Mouse (Mus musculus): ENCODE measurements around the gene Stat5b. TPM values are rescaled to one million over a fixed set of nuclear protein-coding genes. Genes with fewer than 3 reads are reported as not detected.
A peak's percentile ranks its signal among the peaks of the same experiment; 100 is the strongest.

Gene Stat5b
- polyA plus RNA-seq, 1 experiment from 2014 or later: 11.4 TPM

- no peak overlapping the region for H3K4me3 ChIP-seq
- no peak overlapping the region for H3K9ac ChIP-seq (replicated peaks)
- H3K27ac ChIP-seq (replicated peaks): no peak overlapping the region
- no peaks in the 10 kb centered on the region for H3K9me3 ChIP-seq
- H3K27me3 ChIP-seq: peaks cover 11% of the 10 kb centered on the region; the same call in 1 of the 2 replicates
- peaks cover 18% of the 10 kb centered on the region for H3K4me1 ChIP-seq
- H3K4me2 ChIP-seq (replicated peaks): no peak overlapping the region
- no peaks in the 10 kb centered on the region for H3K36me3 ChIP-seq
- WGBS: 87% methylated on average over 10 of the region's 10 CpGs
- ATAC-seq (replicated peaks): no peak
These were observed 19.1 kb downstream of the Stat5b start for GRCm38 (mm10) chr11:100831396-100831795.

DNA sequence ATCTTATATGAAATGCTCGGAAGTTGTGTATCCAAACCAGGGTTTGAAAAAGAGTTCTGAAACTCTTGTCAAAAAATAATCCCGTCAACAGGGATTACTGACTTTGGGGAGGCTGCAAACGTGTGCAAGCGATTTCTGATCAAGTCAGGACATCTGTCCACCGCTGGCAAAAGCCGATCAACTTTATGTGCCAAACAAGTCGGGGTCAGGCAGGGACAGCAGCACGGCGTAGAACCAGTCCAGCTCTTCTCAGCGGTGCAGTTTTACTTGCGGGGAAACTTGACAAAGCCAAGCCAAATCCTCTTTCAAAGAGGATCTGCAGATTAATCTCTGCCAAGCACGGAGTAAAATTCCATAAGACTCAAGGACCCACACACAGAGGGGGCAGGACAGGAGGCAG, 20.8 kb downstream of the Stat5b start:
- ATAC-seq (replicated peaks): no peak
- no peaks in the 10 kb centered on the region for H3K36me3 ChIP-seq
- H3K4me2 ChIP-seq (replicated peaks): no peak overlapping the region
- H3K27ac ChIP-seq (replicated peaks): no peak overlapping the region
- 58% methylated on average over 12 of the region's 12 CpGs for WGBS
- H3K27me3 ChIP-seq: peaks cover 11% of the 10 kb centered on the region; the same call in 1 of the 2 replicates
- peaks cover 28% of the 10 kb centered on the region for H3K4me1 ChIP-seq
- no peaks in the 10 kb centered on the region for H3K9me3 ChIP-seq
- no peak overlapping the region for H3K9ac ChIP-seq (replicated peaks)
- no peak overlapping the region for H3K4me3 ChIP-seq

DNA sequence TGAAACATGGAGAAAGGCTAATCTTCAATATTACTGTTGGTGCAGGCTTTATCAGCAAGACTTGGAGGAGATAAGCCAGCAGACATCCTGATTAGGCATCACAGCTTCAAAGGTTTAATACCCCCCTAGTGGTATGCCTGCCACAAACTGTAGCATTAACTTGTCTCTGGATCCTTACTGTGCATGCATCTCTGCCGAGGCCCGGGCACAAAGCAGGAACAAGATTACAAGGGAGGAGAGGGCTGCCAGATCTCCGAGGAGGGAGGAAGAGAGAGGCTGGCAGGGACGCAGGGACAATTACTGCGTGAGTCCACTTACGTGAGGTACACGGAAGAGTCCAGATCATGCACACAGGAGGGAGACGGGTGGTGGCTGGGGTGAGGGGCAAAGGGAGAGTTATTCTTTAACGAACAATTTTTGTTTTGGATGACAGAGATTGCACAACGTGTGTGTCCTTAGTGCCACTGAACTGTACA, 21.8 kb downstream of the Stat5b start:
- Histone ChIP-seq H3K4me2 (replicated peaks) (no peak overlapping the region), H3K4me3 (no peak overlapping the region), H3K4me1 (peaks cover 28% of the 10 kb centered on the region), H3K9me3 (no peaks in the 10 kb centered on the region), H3K27ac (replicated peaks) (0 out of 2 replicates have a peak overlapping the region, but pooled peaks have one; percentile 11), H3K27me3 (peaks cover 19% of the 10 kb centered on the region; the same call in 1 of the 2 replicates), H3K9ac (replicated peaks) (no peak overlapping the region), H3K36me3 (no peaks in the 10 kb centered on the region)
- no peak for ATAC-seq (replicated peaks)
- 40% methylated on average over 10 of the region's 10 CpGs for WGBS

- Histone ChIP-seq H3K4me1 (peaks cover 28% of the 10 kb centered on the region), H3K4me2 (replicated peaks) (no peak overlapping the region), H3K27ac (replicated peaks) (no peak overlapping the region), H3K36me3 (no peaks in the 10 kb centered on the region), H3K4me3 (no peak overlapping the region), H3K9me3 (no peaks in the 10 kb centered on the region), H3K9ac (replicated peaks) (no peak overlapping the region), H3K27me3 (peaks cover 20% of the 10 kb centered on the region; the same call in 1 of the 2 replicates)
- peak; percentile 69 for ATAC-seq (replicated peaks)
- 48% methylated on average over 13 of the region's 13 CpGs for WGBS
These were observed 24.2 kb downstream of the Stat5b start for GRCm38 (mm10) chr11:100826161-100826866.

GRCm38 (mm10) chr11:100825451-100825850, 25.1 kb downstream of the Stat5b start:
- Histone ChIP-seq H3K27me3 (peaks cover 20% of the 10 kb centered on the region; the same call in 1 of the 2 replicates), H3K36me3 (no peaks in the 10 kb centered on the region), H3K4me1 (peaks cover 28% of the 10 kb centered on the region), H3K9ac (replicated peaks) (no peak overlapping the region), H3K4me3 (no peak overlapping the region), H3K4me2 (replicated peaks) (no peak overlapping the region), H3K9me3 (no peaks in the 10 kb centered on the region), H3K27ac (replicated peaks) (no peak overlapping the region)
- no peak for ATAC-seq (replicated peaks)
- WGBS: 78% methylated on average over 9 of the region's 9 CpGs

DNA sequence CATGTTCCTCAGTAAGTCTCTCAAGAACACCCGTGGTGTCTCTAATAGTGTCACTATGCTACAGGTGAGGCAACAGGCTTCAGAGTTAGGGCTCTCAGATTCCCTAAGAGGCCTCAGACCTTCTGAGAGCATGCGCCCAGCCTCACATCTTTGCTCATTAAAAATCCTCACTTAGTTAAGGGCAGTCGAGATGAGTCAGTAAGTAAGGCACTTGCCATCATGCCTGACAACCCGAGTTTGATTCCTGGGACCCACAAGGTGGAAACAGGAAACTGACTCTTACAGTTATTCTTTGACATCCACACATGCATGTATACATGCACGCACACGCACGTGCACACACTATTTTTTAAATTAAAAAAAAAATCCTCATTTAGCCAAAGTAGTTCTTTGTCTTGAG, 26.0 kb downstream of the Stat5b start:
- H3K4me1 ChIP-seq: peaks cover 30% of the 10 kb centered on the region
- no peaks in the 10 kb centered on the region for H3K9me3 ChIP-seq
- no peak overlapping the region for H3K9ac ChIP-seq (replicated peaks)
- H3K36me3 ChIP-seq: no peaks in the 10 kb centered on the region
- ATAC-seq (replicated peaks): no peak
- WGBS: 81% methylated on average over 7 of the region's 7 CpGs
- peaks cover 20% of the 10 kb centered on the region; the same call in 1 of the 2 replicates for H3K27me3 ChIP-seq
- H3K4me2 ChIP-seq (replicated peaks): no peak overlapping the region
- no peak overlapping the region for H3K27ac ChIP-seq (replicated peaks)
- no peak overlapping the region for H3K4me3 ChIP-seq

DNA sequence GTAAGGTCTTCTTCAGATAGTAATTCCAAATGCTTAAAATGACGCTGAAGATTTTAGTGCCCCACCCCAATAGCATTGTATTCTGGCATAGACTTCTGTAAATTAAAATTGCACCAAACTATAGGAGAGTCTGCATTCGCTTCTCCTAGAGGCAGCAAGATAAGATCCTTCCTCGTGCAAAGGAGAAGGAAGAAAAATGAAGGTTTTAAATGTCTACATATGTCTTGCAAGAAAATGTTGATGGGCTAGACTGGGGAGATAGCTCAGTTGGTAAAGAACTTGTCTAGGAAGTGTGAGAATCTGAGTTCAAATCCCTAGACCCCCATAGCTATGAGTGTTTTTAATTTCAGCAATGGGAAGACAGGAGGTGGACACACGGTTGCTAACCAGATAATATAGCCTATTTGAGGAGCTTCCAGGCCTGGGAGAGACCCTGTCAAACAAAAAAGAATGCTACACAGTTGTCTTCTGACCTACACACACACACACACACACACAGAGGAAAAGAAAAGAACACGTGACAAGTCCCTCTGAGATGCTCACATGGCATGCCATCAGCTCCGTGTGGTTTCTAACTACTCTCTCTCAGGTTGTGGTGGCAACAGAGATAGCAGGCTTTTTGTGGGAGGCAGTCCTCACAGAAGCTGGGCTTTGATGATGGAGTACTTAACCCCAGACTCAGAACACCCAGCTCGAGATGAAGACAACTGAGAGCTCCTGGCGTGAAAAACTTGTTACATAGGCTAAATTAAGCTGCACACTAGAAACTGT, 26.8 kb downstream of the Stat5b start:
- Histone ChIP-seq H3K27me3 (peaks cover 14% of the 10 kb centered on the region; the same call in 1 of the 2 replicates), H3K27ac (replicated peaks) (no peak overlapping the region), H3K4me2 (replicated peaks) (no peak overlapping the region), H3K4me1 (peaks cover 25% of the 10 kb centered on the region), H3K9ac (replicated peaks) (no peak overlapping the region), H3K36me3 (no peaks in the 10 kb centered on the region), H3K9me3 (no peaks in the 10 kb centered on the region), H3K4me3 (no peak overlapping the region)
- no peak for ATAC-seq (replicated peaks)
- 70% methylated on average over 8 of the region's 8 CpGs for WGBS

- Histone ChIP-seq H3K36me3 (no peaks in the 10 kb centered on the region), H3K4me3 (no peak overlapping the region), H3K9me3 (no peaks in the 10 kb centered on the region), H3K4me1 (peaks cover 17% of the 10 kb centered on the region), H3K27me3 (peaks cover 12% of the 10 kb centered on the region; the same call in 1 of the 2 replicates), H3K9ac (replicated peaks) (no peak overlapping the region), H3K4me2 (replicated peaks) (no peak overlapping the region), H3K27ac (replicated peaks) (no peak overlapping the region)
- no peak for ATAC-seq (replicated peaks)
- WGBS: 86% methylated on average over 12 of the region's 12 CpGs
These were observed 28.2 kb downstream of the Stat5b start for GRCm38 (mm10) chr11:100822365-100822764.

DNA sequence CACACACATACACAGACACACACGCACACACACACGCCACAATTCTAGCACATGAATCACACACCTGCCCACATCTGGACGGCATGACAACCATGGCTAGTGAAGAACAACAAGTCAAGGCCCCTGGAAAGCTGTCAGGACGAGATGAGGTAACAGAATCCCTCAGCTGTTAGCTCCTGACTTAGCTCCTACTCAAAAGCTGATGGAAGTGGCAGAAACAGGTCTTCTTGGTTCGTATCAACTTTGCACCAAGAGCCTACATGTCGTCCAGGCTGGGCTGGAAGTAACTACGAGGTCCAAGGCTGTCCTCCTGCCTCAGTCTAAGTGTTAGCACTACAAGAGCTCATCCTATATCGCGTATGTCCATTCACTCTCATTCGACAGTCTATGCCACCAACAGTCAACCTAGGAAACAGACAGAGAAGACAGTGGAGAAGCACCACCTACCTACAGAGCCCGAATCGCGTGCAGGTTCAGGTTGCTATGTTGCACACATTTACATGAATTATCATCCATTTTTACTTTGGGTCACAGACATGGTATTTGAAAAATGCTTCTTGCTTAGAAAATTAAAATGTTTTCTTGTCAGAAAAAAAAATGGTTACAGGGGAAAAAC, 28.8 kb downstream of the Stat5b start:
- WGBS: 91% methylated on average over 13 of the region's 13 CpGs
- Histone ChIP-seq H3K9ac (replicated peaks) (no peak overlapping the region), H3K9me3 (no peaks in the 10 kb centered on the region), H3K4me2 (replicated peaks) (no peak overlapping the region), H3K4me1 (peaks cover 21% of the 10 kb centered on the region), H3K27me3 (peaks cover 12% of the 10 kb centered on the region; the same call in 1 of the 2 replicates), H3K4me3 (no peak overlapping the region), H3K36me3 (no peaks in the 10 kb centered on the region), H3K27ac (replicated peaks) (no peak overlapping the region)
- no peak for ATAC-seq (replicated peaks)

DNA sequence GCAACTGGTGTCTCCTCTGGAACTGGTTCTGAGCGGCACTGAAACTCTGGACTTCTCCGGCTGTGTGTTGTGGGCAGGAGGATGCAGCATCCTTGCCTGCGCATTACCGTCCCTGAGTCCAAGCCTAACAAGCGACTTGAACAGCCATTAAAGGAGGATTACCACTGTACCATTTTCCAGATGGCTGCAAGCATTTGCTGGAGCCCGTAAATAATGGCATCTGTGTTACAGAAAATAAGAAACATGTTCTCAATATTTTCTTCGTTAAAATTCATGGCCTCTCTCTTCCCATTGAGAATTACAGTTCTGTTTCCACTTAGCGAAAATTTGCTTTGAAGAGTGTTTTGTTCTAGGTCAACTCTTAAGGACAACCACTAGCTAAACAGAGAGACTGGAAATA, 30.5 kb downstream of the Stat5b start:
- 49% methylated on average over 8 of the region's 8 CpGs for WGBS

DNA sequence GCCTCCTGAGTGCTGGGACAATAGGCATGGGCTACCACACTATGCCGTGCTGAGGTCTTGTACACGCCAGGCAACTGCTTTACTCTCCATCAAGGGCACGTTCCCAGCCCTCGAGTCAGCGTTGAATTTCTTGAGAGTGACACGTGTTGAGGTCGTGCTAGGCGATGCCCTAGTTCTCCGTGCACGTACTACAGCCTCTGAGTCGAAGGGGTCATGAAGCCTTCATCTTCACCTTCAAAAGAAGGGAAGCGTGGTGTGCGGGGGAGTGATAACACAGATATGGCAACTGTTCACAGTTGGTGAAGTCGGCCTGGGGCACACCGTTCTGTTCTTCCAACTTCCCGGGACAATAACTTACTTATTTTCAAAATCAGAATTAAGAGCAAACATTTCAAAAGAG, 30.9 kb downstream of the Stat5b start:
- Histone ChIP-seq H3K9ac (replicated peaks) (no peak overlapping the region), H3K4me2 (replicated peaks) (no peak overlapping the region), H3K36me3 (no peaks in the 10 kb centered on the region), H3K4me3 (no peak overlapping the region), H3K27ac (replicated peaks) (no peak overlapping the region), H3K4me1 (peaks cover 10% of the 10 kb centered on the region), H3K9me3 (no peaks in the 10 kb centered on the region), H3K27me3 (peaks cover 12% of the 10 kb centered on the region; the same call in 1 of the 2 replicates)
- 92% methylated on average over 16 of the region's 16 CpGs for WGBS
- ATAC-seq (replicated peaks): no peak

More for the DNA sequence above, 30.5 kb downstream of the Stat5b start:
- H3K4me1 ChIP-seq: peaks cover 10% of the 10 kb centered on the region
- no peak for ATAC-seq (replicated peaks)
- H3K27ac ChIP-seq (replicated peaks): no peak overlapping the region
- peaks cover 12% of the 10 kb centered on the region; the same call in 1 of the 2 replicates for H3K27me3 ChIP-seq
- no peaks in the 10 kb centered on the region for H3K36me3 ChIP-seq
- no peak overlapping the region for H3K4me3 ChIP-seq
- H3K9ac ChIP-seq (replicated peaks): no peak overlapping the region
- no peaks in the 10 kb centered on the region for H3K9me3 ChIP-seq
- no peak overlapping the region for H3K4me2 ChIP-seq (replicated peaks)

- Histone ChIP-seq H3K9ac (replicated peaks) (no peak overlapping the region), H3K36me3 (no peaks in the 10 kb centered on the region), H3K27ac (replicated peaks) (no peak overlapping the region), H3K9me3 (no peaks in the 10 kb centered on the region), H3K4me2 (replicated peaks) (no peak overlapping the region), H3K4me3 (no peak overlapping the region), H3K4me1 (peaks cover 10% of the 10 kb centered on the region), H3K27me3 (peaks cover 7% of the 10 kb centered on the region; the same call in 1 of the 2 replicates)
- WGBS: 84% methylated on average over 8 of the region's 8 CpGs
- ATAC-seq (replicated peaks): no peak
These were observed 31.5 kb downstream of the Stat5b start for GRCm38 (mm10) chr11:100819048-100819447.

All from forebrain, embryonic 15.5 days (tissue).